Mouse (Mus musculus) macrophage (primary cell): ENCODE results near the gene Ambn. TPM values are rescaled to one million over a fixed set of nuclear protein-coding genes. Genes with fewer than 3 reads are reported as not detected.

Source experiments
- polyA plus RNA-seq: library from polyadenylated mRNA; stranded (reverse); fragments of 250-400 nt; gene quantifications from 3 replicates; pipeline ENCODE4 v1.2.4, GENCODE M21; 2018; ENCODE audit warnings: inconsistent platforms

The Ambn gene
- polyA plus RNA-seq, 1 experiment from 2014 or later = not detected

Other genes starting within 250 kb of the Ambn start
- gene Gm7714, start 187.1 kb upstream of the Ambn start, polyA plus RNA-seq = not detected in 3 replicates
- gene Prol1, start 138.7 kb upstream of the Ambn start, polyA plus RNA-seq = not detected in 3 replicates
- not detected in 3 replicates for gene Amtn, start 79.9 kb upstream of the Ambn start, polyA plus RNA-seq
- not detected in 3 replicates for gene Enam, start 32.0 kb downstream of the Ambn start, polyA plus RNA-seq
- 0.27 to 1.2 TPM (median 0.77 TPM) in 3 replicates for gene Jchain, start 71.9 kb downstream of the Ambn start, polyA plus RNA-seq
- 69.2 to 155 TPM (median 75.8 TPM) in 3 replicates for gene Utp3, start 98.5 kb downstream of the Ambn start, polyA plus RNA-seq
- 44.6 to 92.2 TPM (median 86.4 TPM) in 3 replicates for gene Rufy3, start 109.0 kb downstream of the Ambn start, polyA plus RNA-seq
- gene Grsf1, start 220.2 kb downstream of the Ambn start, polyA plus RNA-seq = 46.1 to 114 TPM (median 64.2 TPM) in 3 replicates